Mouse (Mus musculus): ENCODE results near the gene Hba-a2.

DNA sequence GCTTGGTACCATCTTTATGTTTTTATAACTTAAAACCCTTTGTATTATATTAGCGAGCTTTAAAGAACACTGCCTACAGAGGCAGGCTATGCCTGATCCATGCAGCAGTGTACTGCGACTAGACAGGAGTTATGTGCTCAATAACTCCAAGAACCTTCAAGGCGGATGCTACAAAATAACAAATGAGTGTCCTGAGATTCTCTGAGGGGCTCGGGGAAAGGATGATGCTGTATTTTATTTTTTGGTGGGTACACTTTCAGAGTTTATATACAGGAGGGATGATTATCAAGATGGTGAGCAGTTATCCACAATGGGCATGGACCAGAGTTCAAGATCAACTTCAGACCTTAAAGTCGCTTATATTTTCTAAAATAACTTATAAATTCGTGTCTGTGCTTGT lies 29.5 kb upstream of the Hba-a2 start:
- TF ChIP-seq CTCF (IDR thresholded peaks at IDR 0.05; ENCODE audit: borderline replicate concordance, control insufficient read depth, extremely low read depth, insufficient read depth, low read length, poor library complexity) (no peak), POLR2A (IDR thresholded peaks at IDR 0.05; ENCODE audit: control insufficient read depth, extremely low read depth, insufficient read depth, low read length, poor library complexity) (no peak)

All from thymus, adult 2 months (tissue).